Mouse (Mus musculus) hindbrain, embryonic 15.5 days (tissue): Measurements from ENCODE around the gene Igsf3. TPM values are rescaled to one million over a fixed set of nuclear protein-coding genes. Genes with fewer than 3 reads are reported as not detected.

Source experiments
- ATAC-seq: fragments of 200-750 bp; cut with Nextera tagmentation; 2 replicates; pipeline ENCODE4 v1.8.0; 2017; ENCODE audit warnings: low read depth, moderate number of reproducible peaks, moderate TSS enrichment; ENCODE audit not compliant: low FRiP score
- H3K27ac ChIP-seq: fragments of 300-500 bp; sonication (generic); replicated peaks from 2 replicates; pipeline ENCODE4 v1.5.1; 2015; ENCODE audit warnings: mild to moderate bottlenecking, inconsistent platforms
- H3K27me3 ChIP-seq: fragments of 300-500 bp; sonication (generic); 2 replicates; pipeline ENCODE4 v1.6.1; 2015; ENCODE audit warnings: control low read depth, inconsistent platforms
- H3K36me3 ChIP-seq: fragments of 300-500 bp; sonication (generic); 2 replicates; pipeline ENCODE4 v1.6.1; 2015; ENCODE audit warnings: control low read depth, inconsistent platforms
- H3K4me1 ChIP-seq: fragments of 300-500 bp; sonication (generic); replicated peaks from 2 replicates; pipeline ENCODE4 v1.6.1; 2015; ENCODE audit warnings: control low read depth, inconsistent platforms
- H3K4me2 ChIP-seq: fragments of 300-500 bp; sonication (generic); 2 replicates; pipeline ENCODE4 v1.6.1; 2015; ENCODE audit warnings: moderate library complexity, mild to moderate bottlenecking, inconsistent platforms
- H3K4me3 ChIP-seq: fragments of 300-500 bp; sonication (generic); 2 replicates; pipeline ENCODE4 v1.5.1; 2015; ENCODE audit warnings: mild to moderate bottlenecking, inconsistent platforms
- H3K9ac ChIP-seq: fragments of 300-500 bp; sonication (generic); 2 replicates; pipeline ENCODE4 v1.6.1; 2015; ENCODE audit warnings: inconsistent platforms
- H3K9me3 ChIP-seq: fragments of 300-500 bp; sonication (generic); 2 replicates; pipeline ENCODE4 v1.6.1; 2016; ENCODE audit warnings: control low read depth, inconsistent platforms
- WGBS: fragments of 180-500 bp; shearing (Covaris S2); methylation state at CpG from one replicate; pipeline ENCODE4 v1.1.7; 2015; 5-methylcytosine and 5-hydroxymethylcytosine counted together
- polyA plus RNA-seq: library from polyadenylated mRNA; unstranded; fragments of >200 nt; fragmentation: Nextera tagmentation; extraction: Ambion mirVana; gene quantifications from 2 replicates; pipeline ENCODE4 v1.2.1, GENCODE M21; 2015

Igsf3 gene
- polyA plus RNA-seq, result 80.2 and 90.6 TPM in 2 replicates

DNA sequence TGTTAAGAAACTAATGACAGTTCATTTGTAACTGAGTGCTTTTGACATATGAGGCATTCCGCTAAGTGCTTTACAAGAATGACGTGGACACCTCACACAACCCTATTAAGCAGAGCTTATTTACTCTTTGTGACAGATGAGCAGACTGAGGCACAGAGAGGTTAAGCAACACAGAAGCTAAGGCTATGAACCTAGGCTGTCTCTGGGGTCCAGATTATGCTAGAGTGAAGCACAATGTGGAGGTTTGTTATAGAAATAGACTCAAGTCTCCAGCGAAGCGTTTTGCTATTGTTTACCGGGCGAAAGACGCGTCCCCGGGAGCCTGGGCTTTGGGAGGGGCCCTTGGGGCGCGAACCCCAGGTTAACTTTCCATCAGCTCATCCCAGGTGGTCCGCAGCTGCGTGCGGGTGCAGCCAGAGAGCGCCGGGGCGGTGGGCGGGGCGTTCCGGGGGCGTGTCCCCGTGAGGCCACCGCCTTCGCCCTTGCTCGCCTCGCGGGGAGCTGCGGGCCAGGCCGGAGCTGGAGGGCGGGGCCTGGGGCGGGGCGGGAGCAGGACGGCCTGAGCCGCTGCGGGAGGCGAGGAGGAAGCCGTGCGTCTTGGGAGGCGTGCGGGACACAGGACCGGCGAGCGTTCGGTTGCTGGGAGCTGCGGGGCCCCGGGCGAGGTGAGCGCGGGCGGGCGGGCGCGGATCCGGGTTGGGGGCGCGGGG, at the start of gene Igsf3:
Gene Igsf3, plus strand, starts transcription at position 546 of the 710 bp plus-strand sequence.
- Histone ChIP-seq H3K27me3 (no peaks in the 10 kb centered on the region), H3K9me3 (no peaks in the 10 kb centered on the region), H3K9ac (peak within 1 kb of the TSS; percentile 90), H3K4me1 (peaks cover 36% of the 10 kb centered on the region), H3K27ac (peak within 1 kb of the TSS; percentile 77), H3K36me3 (no peaks in the 10 kb centered on the region), H3K4me3 (peak within 1 kb of the TSS; percentile 92), H3K4me2 (peak within 1 kb of the TSS; percentile 89)
- 3% methylated on average over 51 of the region's 56 CpGs for WGBS
- ATAC-seq, result peak; percentile 87

GRCm38 (mm10) chr3:101327248-101327647, 49.6 kb upstream of the Igsf3 start:
- no peak for ATAC-seq
- Histone ChIP-seq H3K4me2 (no peak overlapping the region), H3K27ac (no peak overlapping the region), H3K9ac (no peak overlapping the region), H3K9me3 (0 out of 2 replicates have a peak, but pooled peaks cover 4% of the 10 kb centered on the region), H3K27me3 (no peaks in the 10 kb centered on the region), H3K4me3 (no peak overlapping the region), H3K36me3 (no peaks in the 10 kb centered on the region), H3K4me1 (no peaks in the 10 kb centered on the region; the same call in 1 of the 2 replicates)
- 56% methylated on average over 2 of the region's 2 CpGs for whole genome bisulfite sequencing

DNA sequence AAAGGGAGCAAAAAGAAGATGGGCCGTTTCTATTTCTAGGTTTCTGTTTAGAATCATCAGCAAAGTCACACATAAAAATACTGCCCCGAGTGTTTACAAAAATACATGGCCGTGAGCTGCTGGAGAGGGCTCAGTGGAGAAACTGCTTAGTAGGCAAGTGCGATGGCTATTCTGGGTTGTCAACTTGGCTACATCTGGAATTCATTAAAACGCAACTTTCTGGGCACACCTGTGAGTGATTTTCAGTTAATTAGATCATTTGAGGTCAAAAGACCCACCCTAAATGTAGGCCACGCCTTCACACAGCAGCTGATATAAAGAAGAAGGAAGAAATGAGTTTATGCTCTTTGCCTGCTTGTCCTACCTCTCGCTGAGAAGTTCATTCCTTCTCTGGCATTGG, 48.3 kb upstream of the Igsf3 start:
- Histone ChIP-seq H3K4me2 (no peak overlapping the region), H3K9ac (no peak overlapping the region), H3K4me3 (no peak overlapping the region), H3K27ac (no peak overlapping the region), H3K27me3 (no peaks in the 10 kb centered on the region), H3K36me3 (no peaks in the 10 kb centered on the region), H3K9me3 (0 out of 2 replicates have a peak, but pooled peaks cover 4% of the 10 kb centered on the region), H3K4me1 (no peaks in the 10 kb centered on the region)
- 87% methylated on average over 7 of the region's 7 CpGs for WGBS
- no peak for ATAC-seq

GRCm38 (mm10) chr3:101343199-101343924, 33.5 kb upstream of the Igsf3 start:
- Histone ChIP-seq H3K9me3 (no peaks in the 10 kb centered on the region), H3K27me3 (no peaks in the 10 kb centered on the region), H3K9ac (no peak overlapping the region), H3K36me3 (no peaks in the 10 kb centered on the region), H3K4me2 (no peak overlapping the region), H3K4me3 (no peak overlapping the region), H3K27ac (peak overlapping the region; percentile 67), H3K4me1 (peaks cover 20% of the 10 kb centered on the region)
- WGBS, result 60% methylated on average over 9 of the region's 9 CpGs
- peak; percentile 70 for ATAC-seq

DNA sequence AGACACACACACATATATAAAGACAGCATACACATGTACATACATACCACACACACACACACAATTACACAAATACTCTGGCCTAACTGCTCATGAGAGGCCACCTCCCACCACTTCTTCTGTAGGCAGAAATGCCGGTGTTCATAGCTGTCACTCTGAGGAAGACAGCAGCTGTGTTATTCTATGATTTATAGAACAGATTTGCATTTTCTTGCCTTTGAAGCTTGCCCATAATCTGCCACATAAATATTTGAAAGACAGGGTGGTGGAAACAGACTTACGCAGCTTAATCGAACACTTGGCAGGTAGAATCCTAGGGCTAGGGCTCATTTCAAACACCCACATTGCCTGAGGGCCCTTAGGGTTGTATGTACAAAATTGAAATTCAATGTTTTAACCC, 32.6 kb upstream of the Igsf3 start:
- H3K27me3 ChIP-seq, result no peaks in the 10 kb centered on the region
- WGBS, result 39% methylated on average over 3 of the region's 3 CpGs
- peaks cover 29% of the 10 kb centered on the region for H3K4me1 ChIP-seq
- H3K9me3 ChIP-seq, result no peaks in the 10 kb centered on the region
- no peak overlapping the region for H3K4me2 ChIP-seq
- H3K36me3 ChIP-seq, result no peaks in the 10 kb centered on the region
- H3K4me3 ChIP-seq, result no peak overlapping the region
- ATAC-seq, result no peak
- H3K27ac ChIP-seq, result peak overlapping the region; percentile 67; the same call in 1 of the 2 replicates
- no peak overlapping the region for H3K9ac ChIP-seq

GRCm38 (mm10) chr3:101345299-101345698, 31.6 kb upstream of the Igsf3 start:
- Histone ChIP-seq H3K36me3 (no peaks in the 10 kb centered on the region), H3K27ac (no peak overlapping the region), H3K9ac (no peak overlapping the region), H3K4me1 (peaks cover 39% of the 10 kb centered on the region), H3K27me3 (no peaks in the 10 kb centered on the region), H3K9me3 (no peaks in the 10 kb centered on the region), H3K4me2 (no peak overlapping the region), H3K4me3 (no peak overlapping the region)
- no peak for ATAC-seq
- WGBS, result 75% methylated on average over 6 of the region's 6 CpGs

- Histone ChIP-seq H3K9ac (no peak overlapping the region), H3K9me3 (no peaks in the 10 kb centered on the region), H3K4me1 (peaks cover 46% of the 10 kb centered on the region), H3K36me3 (no peaks in the 10 kb centered on the region), H3K4me3 (no peak overlapping the region), H3K4me2 (no peak overlapping the region), H3K27ac (no peak overlapping the region), H3K27me3 (no peaks in the 10 kb centered on the region)
- ATAC-seq, result no peak
- WGBS, result 62% methylated on average over 1 of the region's 1 CpGs
Measured at GRCm38 (mm10) chr3:101346806-101347205, 30.1 kb upstream of the Igsf3 start.

GRCm38 (mm10) chr3:101348501-101349161, 28.3 kb upstream of the Igsf3 start:
- no peak overlapping the region for H3K4me2 ChIP-seq
- no peak overlapping the region for H3K4me3 ChIP-seq
- H3K27ac ChIP-seq, result peak overlapping the region; percentile 79
- no peak for ATAC-seq
- H3K9me3 ChIP-seq, result no peaks in the 10 kb centered on the region
- WGBS, result 63% methylated on average over 9 of the region's 9 CpGs
- peaks cover 41% of the 10 kb centered on the region for H3K4me1 ChIP-seq
- H3K9ac ChIP-seq, result no peak overlapping the region
- H3K36me3 ChIP-seq, result no peaks in the 10 kb centered on the region
- no peaks in the 10 kb centered on the region for H3K27me3 ChIP-seq

GRCm38 (mm10) chr3:101349542-101350307, 27.2 kb upstream of the Igsf3 start:
- no peaks in the 10 kb centered on the region for H3K36me3 ChIP-seq
- peak; percentile 81 for ATAC-seq
- H3K9ac ChIP-seq, result no peak overlapping the region

DNA sequence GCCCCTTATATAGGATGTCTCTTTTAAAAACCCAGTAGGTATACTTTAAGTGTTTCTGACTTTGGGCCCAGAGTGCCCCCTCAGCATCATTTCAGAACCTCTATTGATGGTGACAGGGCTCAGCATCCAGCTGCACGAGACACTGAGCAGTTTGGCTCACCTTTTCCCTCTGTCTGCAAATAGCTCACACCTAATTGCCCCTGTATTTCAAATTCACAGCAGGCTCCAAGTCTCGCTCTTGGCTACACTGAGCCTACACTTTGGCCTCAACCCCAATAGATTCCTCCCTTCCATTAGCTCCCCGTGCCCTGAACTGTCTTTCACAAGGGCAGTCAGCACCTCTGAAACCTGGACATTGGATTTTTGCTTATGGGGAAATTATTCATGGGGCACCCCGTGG, 26.5 kb upstream of the Igsf3 start:
- Histone ChIP-seq H3K36me3 (no peaks in the 10 kb centered on the region), H3K9me3 (no peaks in the 10 kb centered on the region), H3K4me3 (no peak overlapping the region), H3K4me1 (peaks cover 33% of the 10 kb centered on the region), H3K4me2 (no peak overlapping the region), H3K9ac (no peak overlapping the region), H3K27ac (peak overlapping the region; percentile 79), H3K27me3 (no peaks in the 10 kb centered on the region)
- peak; percentile 12; the same call in 1 of the 2 replicates for ATAC-seq
- 42% methylated on average over 4 of the region's 4 CpGs for WGBS

More at GRCm38 (mm10) chr3:101349542-101350307, 27.2 kb upstream of the Igsf3 start:
- Histone ChIP-seq H3K4me1 (peaks cover 33% of the 10 kb centered on the region), H3K27me3 (no peaks in the 10 kb centered on the region), H3K9me3 (no peaks in the 10 kb centered on the region), H3K4me3 (no peak overlapping the region), H3K4me2 (no peak overlapping the region), H3K27ac (peak overlapping the region; percentile 79)
- 25% methylated on average over 6 of the region's 6 CpGs for WGBS

GRCm38 (mm10) chr3:101354490-101354889, 22.4 kb upstream of the Igsf3 start:
- ATAC-seq, result no peak
- no peak overlapping the region for H3K4me2 ChIP-seq
- H3K4me1 ChIP-seq, result peaks cover 23% of the 10 kb centered on the region
- H3K4me3 ChIP-seq, result no peak overlapping the region
- H3K36me3 ChIP-seq, result no peaks in the 10 kb centered on the region
- no peaks in the 10 kb centered on the region for H3K27me3 ChIP-seq
- H3K9me3 ChIP-seq, result no peaks in the 10 kb centered on the region
- H3K9ac ChIP-seq, result no peak overlapping the region
- no peak overlapping the region for H3K27ac ChIP-seq
